Mouse (Mus musculus) neural tube, embryonic 14.5 days (tissue): ENCODE results near the gene Stmn1. TPM values are rescaled to one million over a fixed set of nuclear protein-coding genes. Genes with fewer than 3 reads are reported as not detected.

ENCODE experiments used
- ATAC-seq: fragments of 200-750 bp; cut with Nextera tagmentation; 2 replicates; pipeline ENCODE4 v1.8.0; 2017; ENCODE audit warnings: low read depth, mild to moderate bottlenecking, moderate TSS enrichment, moderate library complexity
- H3K27ac ChIP-seq: fragments of 300-500 bp; sonication (generic); 2 replicates; pipeline ENCODE4 v1.5.1; 2014; ENCODE audit warnings: low read depth, mild to moderate bottlenecking, control low read depth, low read length, moderate library complexity, mixed read lengths
- H3K27me3 ChIP-seq: fragments of 300-500 bp; sonication (generic); 2 replicates; pipeline ENCODE4 v1.6.1; 2014; ENCODE audit warnings: low read length; ENCODE audit not compliant: control insufficient read depth, insufficient read depth
- H3K36me3 ChIP-seq: fragments of 300-500 bp; sonication (generic); 2 replicates; pipeline ENCODE4 v1.6.1; 2014; ENCODE audit warnings: low read length, mixed read lengths; ENCODE audit not compliant: control insufficient read depth, insufficient read depth
- H3K4me1 ChIP-seq: fragments of 300-500 bp; sonication (generic); 2 replicates; pipeline ENCODE4 v1.6.1; 2014; ENCODE audit warnings: low read length; ENCODE audit not compliant: control insufficient read depth, insufficient read depth
- H3K4me2 ChIP-seq: fragments of 300-500 bp; sonication (generic); 2 replicates; pipeline ENCODE4 v1.6.1; 2014; ENCODE audit warnings: mild to moderate bottlenecking, low read depth, low read length, control low read depth
- H3K4me3 ChIP-seq: fragments of 300-500 bp; sonication (generic); 2 replicates; pipeline ENCODE4 v1.5.1; 2014; ENCODE audit warnings: low read depth, low read length, control low read depth, mixed read lengths
- H3K9ac ChIP-seq: fragments of 300-500 bp; sonication (generic); replicated peaks from 2 replicates; pipeline ENCODE4 v1.6.1; 2014; ENCODE audit warnings: low read depth, mild to moderate bottlenecking, control low read depth, low read length, mixed read lengths
- H3K9me3 ChIP-seq: fragments of 300-500 bp; sonication (generic); 2 replicates; pipeline ENCODE4 v1.6.1; 2016; ENCODE audit warnings: low read length; ENCODE audit not compliant: control insufficient read depth
- WGBS: fragments of 180-500 bp; shearing (Covaris S2); extraction: QIAGEN DNeasy Blood & Tissue Kit; methylation state at CpG from one replicate; pipeline ENCODE4 v1.1.7; 2014; 5-methylcytosine and 5-hydroxymethylcytosine counted together
- polyA plus RNA-seq: library from polyadenylated mRNA; unstranded; fragments of >200 nt; fragmentation: Nextera tagmentation; extraction: Ambion mirVana; gene quantifications from 2 replicates; pipeline ENCODE4 v1.2.1, GENCODE M21; 2014

Gene Stmn1
- polyA plus RNA-seq, 1 experiment from 2014 or later: 5,364 TPM

GRCm38 (mm10) chr4:134453619-134454400, 14.3 kb upstream of the Stmn1 start:
- Histone ChIP-seq H3K9me3 (no peaks in the 10 kb centered on the region), H3K36me3 (no peaks in the 10 kb centered on the region), H3K27me3 (no peaks in the 10 kb centered on the region; the same call in 1 of the 2 replicates), H3K27ac (no peak overlapping the region), H3K9ac (no peak overlapping the region), H3K4me2 (peak overlapping the region; percentile 18), H3K4me3 (no peak overlapping the region), H3K4me1 (peaks cover 24% of the 10 kb centered on the region)
- ATAC-seq: no peak
- WGBS: 27% methylated on average over 34 of the region's 34 CpGs

GRCm38 (mm10) chr4:134455310-134455709, 12.8 kb upstream of the Stmn1 start:
- Histone ChIP-seq H3K9me3 (no peaks in the 10 kb centered on the region), H3K27ac (no peak overlapping the region), H3K36me3 (no peaks in the 10 kb centered on the region), H3K27me3 (no peaks in the 10 kb centered on the region; the same call in 1 of the 2 replicates), H3K9ac (no peak overlapping the region), H3K4me1 (peaks cover 15% of the 10 kb centered on the region), H3K4me2 (no peak overlapping the region), H3K4me3 (no peak overlapping the region)
- WGBS: 61% methylated on average over 6 of the region's 6 CpGs
- no peak for ATAC-seq

GRCm38 (mm10) chr4:134457130-134457825, 10.8 kb upstream of the Stmn1 start:
- WGBS: 59% methylated on average over 7 of the region's 7 CpGs
- no peak overlapping the region for H3K4me2 ChIP-seq
- H3K9me3 ChIP-seq: no peaks in the 10 kb centered on the region
- H3K36me3 ChIP-seq: no peaks in the 10 kb centered on the region
- ATAC-seq: no peak
- H3K27me3 ChIP-seq: no peaks in the 10 kb centered on the region; the same call in 1 of the 2 replicates
- H3K4me1 ChIP-seq: peaks cover 3% of the 10 kb centered on the region; the same call in 1 of the 2 replicates
- no peak overlapping the region for H3K4me3 ChIP-seq
- no peak overlapping the region for H3K9ac ChIP-seq
- H3K27ac ChIP-seq: no peak overlapping the region

- H3K4me2 ChIP-seq: no peak overlapping the region
- no peak overlapping the region for H3K4me3 ChIP-seq
- no peak overlapping the region for H3K9ac ChIP-seq
- H3K36me3 ChIP-seq: no peaks in the 10 kb centered on the region
- no peak overlapping the region for H3K27ac ChIP-seq
- no peaks in the 10 kb centered on the region for H3K9me3 ChIP-seq
- H3K4me1 ChIP-seq: no peaks in the 10 kb centered on the region
- WGBS: 81% methylated on average over 5 of the region's 5 CpGs
- ATAC-seq: no peak
- no peaks in the 10 kb centered on the region for H3K27me3 ChIP-seq
Measured at GRCm38 (mm10) chr4:134458856-134459255, 9.3 kb upstream of the Stmn1 start.

GRCm38 (mm10) chr4:134460277-134460676, 7.8 kb upstream of the Stmn1 start:
- Histone ChIP-seq H3K27me3 (no peaks in the 10 kb centered on the region), H3K4me1 (no peaks in the 10 kb centered on the region), H3K9me3 (no peaks in the 10 kb centered on the region), H3K4me2 (no peak overlapping the region), H3K4me3 (no peak overlapping the region), H3K27ac (no peak overlapping the region), H3K9ac (no peak overlapping the region), H3K36me3 (no peaks in the 10 kb centered on the region)
- 86% methylated on average over 10 of the region's 10 CpGs for WGBS
- no peak for ATAC-seq

- Histone ChIP-seq H3K4me1 (peaks cover 7% of the 10 kb centered on the region; the same call in 1 of the 2 replicates), H3K27ac (no peak overlapping the region), H3K27me3 (no peaks in the 10 kb centered on the region), H3K9me3 (no peaks in the 10 kb centered on the region), H3K9ac (no peak overlapping the region), H3K4me2 (no peak overlapping the region), H3K4me3 (no peak overlapping the region), H3K36me3 (no peaks in the 10 kb centered on the region)
- no peak for ATAC-seq
- WGBS: 81% methylated on average over 5 of the region's 5 CpGs
Measured at GRCm38 (mm10) chr4:134461252-134461651, 6.9 kb upstream of the Stmn1 start.

- peaks cover under 1% of the 10 kb centered on the region; the same call in 1 of the 2 replicates for H3K36me3 ChIP-seq
- H3K9me3 ChIP-seq: no peaks in the 10 kb centered on the region
- H3K27ac ChIP-seq: peak overlapping the region; percentile 68
- no peak overlapping the region for H3K9ac ChIP-seq
- H3K4me1 ChIP-seq: peaks cover 17% of the 10 kb centered on the region; the same call in 1 of the 2 replicates
- no peak for ATAC-seq
- H3K27me3 ChIP-seq: no peaks in the 10 kb centered on the region
- H3K4me3 ChIP-seq: no peak overlapping the region
- 38% methylated on average over 12 of the region's 12 CpGs for WGBS
- H3K4me2 ChIP-seq: peak overlapping the region; percentile 15; the same call in 1 of the 2 replicates
Measured at GRCm38 (mm10) chr4:134465789-134466188, 2.3 kb upstream of the Stmn1 start.

GRCm38 (mm10) chr4:134466381-134467262, 1.5 kb upstream of the Stmn1 start:
- ATAC-seq: no peak
- no peaks in the 10 kb centered on the region for H3K9me3 ChIP-seq
- H3K27ac ChIP-seq: peak overlapping the region; percentile 97
- peaks cover 21% of the 10 kb centered on the region; the same call in 1 of the 2 replicates for H3K4me1 ChIP-seq
- no peaks in the 10 kb centered on the region for H3K27me3 ChIP-seq
- WGBS: 48% methylated on average over 11 of the region's 11 CpGs
- H3K9ac ChIP-seq: peak overlapping the region; percentile 94
- H3K4me2 ChIP-seq: peak overlapping the region; percentile 92
- peaks cover 7% of the 10 kb centered on the region; the same call in 1 of the 2 replicates for H3K36me3 ChIP-seq
- peak overlapping the region; percentile 73 for H3K4me3 ChIP-seq
